Mouse (Mus musculus) cerebellum, adult 11-12 months (tissue): ENCODE data around the gene Ptpre.
"Not testable (repeated sequence)": the region's sequence is repeated elsewhere in the genome, so short reads cannot be mapped to it uniquely, and the experiment has no call there.

Source experiments
- DNase-seq: peaks from one replicate; pipeline ENCODE4 v3.0.0; 2022

Gene Ptpre

GRCm38 (mm10) chr7:135609028-135609427 lies 71.7 kb downstream of the Ptpre start:
- no peak for DNase-seq

DNA sequence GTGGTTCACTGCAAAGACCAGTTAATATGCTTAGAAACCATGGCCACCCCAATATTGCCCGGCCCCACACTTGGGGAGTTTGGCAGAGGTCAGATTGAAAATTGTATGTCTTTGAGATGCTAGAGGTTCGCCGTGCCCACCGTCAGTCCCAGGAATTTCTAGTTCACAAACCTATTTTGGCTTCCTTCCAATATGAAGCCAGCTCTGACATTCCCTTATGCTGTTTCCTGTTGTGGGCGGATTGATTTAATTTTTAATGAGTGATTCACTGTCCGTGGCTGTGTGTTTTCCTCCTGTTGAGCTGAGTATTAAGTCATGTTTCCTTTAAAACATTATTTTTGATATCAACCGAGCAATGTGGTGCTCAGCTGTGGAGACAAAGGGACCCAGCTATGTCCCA lies 72.4 kb downstream of the Ptpre start:
- no peak for DNase-seq

DNA sequence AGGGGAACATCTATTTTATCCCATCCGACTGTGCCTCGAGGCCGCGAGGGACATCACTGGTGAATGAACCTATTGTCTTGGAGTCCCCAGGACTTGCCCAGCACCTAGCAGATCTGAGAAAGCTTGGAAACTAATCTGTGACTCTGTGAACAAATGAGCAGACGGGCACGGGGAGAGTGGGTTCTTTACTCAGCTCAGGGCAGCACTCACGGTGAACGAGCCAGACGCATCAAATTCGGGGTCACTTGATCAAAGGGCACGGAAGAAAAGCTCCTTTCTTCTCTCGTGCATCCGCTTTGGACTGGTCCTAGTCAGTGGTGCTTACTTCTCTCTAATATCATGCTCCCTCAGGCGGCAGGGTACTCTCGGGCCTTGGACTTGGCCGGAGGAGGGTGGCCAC lies 75.0 kb downstream of the Ptpre start:
- DNase-seq: no peak

DNA sequence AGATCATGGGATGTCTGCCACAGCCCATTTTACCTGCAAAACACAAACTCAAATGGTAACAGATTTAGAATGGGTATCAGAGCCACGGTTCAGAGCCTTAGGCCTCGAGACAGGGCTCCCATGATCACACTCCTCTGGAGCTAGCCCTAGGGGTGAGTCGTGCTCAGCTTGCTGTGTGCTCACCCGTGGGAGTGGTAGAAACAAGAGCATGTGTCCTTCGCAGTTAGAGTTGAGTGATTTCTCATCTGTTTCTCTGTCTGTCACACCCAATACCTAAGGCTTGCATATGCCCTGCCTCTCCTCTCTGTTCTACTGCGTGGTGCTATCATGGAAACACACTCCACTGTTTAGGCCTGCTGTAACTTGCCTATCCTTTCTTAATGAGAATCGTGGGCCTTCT lies 75.5 kb downstream of the Ptpre start:
- no peak for DNase-seq

- no peak for DNase-seq
Measured at GRCm38 (mm10) chr7:135613380-135613779, 76.1 kb downstream of the Ptpre start.

- no peak for DNase-seq
Measured at GRCm38 (mm10) chr7:135614892-135615291, 77.6 kb downstream of the Ptpre start.

- not testable (repeated sequence) for DNase-seq
Measured at GRCm38 (mm10) chr7:135616479-135616878, 79.2 kb downstream of the Ptpre start.

DNA sequence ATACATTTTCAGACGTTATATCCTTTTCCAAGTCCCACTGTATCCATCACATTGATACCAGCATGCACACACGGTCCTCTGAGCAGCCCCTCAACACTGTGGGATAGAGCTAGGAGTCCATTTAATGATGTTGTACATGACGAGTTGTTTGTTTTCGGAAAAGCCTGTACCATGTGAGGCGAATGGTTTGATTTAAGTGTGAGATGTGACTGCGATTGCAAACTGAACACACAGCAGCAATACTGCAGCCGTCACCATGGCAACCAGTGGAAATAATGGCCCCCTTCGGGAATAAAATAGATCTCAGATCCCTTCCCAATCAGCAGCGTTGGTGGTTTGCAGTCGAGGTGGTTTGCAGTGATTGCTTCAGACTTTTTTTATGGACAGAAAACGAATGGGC lies 80.5 kb downstream of the Ptpre start:
- DNase-seq: no peak

- DNase-seq: no peak
Measured at GRCm38 (mm10) chr7:135621649-135622048, 84.4 kb downstream of the Ptpre start.

DNA sequence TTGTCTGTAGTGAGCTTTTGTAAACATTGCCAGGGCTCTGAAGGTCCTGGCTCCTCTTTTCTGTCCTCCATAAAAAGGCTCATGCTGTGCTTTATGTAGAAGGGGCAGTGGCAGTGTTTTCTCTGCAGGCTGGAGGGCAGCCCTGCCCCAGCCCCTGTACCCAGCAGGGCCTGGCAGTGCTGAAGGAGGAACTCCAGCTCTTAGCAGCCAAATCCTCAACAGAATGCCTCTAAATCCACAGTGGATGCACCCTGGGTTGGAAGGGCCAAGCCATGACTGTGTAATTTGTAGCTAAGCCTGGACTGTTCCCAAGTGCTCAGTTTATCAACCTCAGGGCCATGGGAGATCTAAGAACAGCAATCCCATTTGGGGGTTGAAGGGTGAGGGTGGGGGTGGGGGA lies 85.0 kb downstream of the Ptpre start:
- DNase-seq: peak; percentile 38

- no peak for DNase-seq
Measured at GRCm38 (mm10) chr7:135624854-135625253, 87.6 kb downstream of the Ptpre start.

DNA sequence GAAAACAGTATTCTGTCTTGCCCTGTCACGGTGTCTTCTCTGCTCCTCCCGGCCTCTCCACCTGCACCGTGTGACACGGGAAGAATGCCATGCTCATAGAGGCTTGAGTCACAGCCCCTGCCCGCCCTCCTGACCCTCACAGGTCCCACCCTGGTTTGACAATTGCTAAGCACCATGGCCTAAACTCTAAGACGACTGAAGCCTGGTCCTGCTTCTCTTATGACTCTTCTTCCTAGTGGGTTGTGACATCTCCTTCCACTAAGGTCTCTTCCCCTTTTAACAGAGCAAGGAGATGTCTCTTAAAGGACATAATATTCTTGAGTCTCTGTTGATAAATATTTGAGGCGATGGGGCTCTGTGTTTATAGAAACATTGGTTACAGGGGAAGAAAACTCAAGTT lies 91.1 kb downstream of the Ptpre start:
- DNase-seq: no peak

GRCm38 (mm10) chr7:135629019-135629418 lies 91.7 kb downstream of the Ptpre start:
- DNase-seq: no peak

DNA sequence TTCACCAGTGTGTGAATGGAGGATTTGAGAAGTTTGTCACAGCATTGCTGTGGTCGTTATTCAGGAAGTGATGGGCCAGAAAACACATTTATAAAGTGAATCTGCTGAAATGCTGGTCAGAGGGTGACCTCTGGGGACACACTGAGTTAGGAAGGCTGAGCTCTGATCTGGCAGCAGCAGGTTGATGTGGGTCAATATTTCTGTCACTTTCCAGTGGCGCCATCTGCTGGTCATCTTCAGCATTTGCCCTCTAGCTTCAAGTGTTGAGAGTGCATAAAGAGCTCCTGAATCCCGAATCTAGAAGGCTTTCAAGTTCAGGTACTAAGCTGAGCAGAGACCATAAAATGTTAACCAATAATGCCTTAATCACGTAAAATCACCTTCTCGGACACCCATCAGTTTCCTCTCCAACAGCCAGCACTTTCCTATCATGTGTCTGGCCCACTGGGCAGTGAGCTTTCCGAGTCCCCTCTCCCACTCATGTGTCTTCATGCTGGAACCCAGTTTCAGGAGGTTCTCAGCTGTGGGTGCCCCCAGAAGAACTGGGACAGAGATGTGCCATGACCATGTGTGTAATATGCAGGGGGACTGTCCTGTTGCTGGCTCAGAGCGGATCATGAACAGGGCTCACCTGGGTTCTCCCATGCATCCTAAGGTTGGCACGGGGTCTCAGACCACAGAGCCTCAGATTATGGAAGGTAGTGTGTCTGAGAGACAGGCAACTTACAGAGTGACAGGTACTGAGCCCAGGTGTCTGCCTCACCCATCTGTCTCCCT lies 94.7 kb downstream of the Ptpre start:
- DNase-seq: peak; percentile 77

DNA sequence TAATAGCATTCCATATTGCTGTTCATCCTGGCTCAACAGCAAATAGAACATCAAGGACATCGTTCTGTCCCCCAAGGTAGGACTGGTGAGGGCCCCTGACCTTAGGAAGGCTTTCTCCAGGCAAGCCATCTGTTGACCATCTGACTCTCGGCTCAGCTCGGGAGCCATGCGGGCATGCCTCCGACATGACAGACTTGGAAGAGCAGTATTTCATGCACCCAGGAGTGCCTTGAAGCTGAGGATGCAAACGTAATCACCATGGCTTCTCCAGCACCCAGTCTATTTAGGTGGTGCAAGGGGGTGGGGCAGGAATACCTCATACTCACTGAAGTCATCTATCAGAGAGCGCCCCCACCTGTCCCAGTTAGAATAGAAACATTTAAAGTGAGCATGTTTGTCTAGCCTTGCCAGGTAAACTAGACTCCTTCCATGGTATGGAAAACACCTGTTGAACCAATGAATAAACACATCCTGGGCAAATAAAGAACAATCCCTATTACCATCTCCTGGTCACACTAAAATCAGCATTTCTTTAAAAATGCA lies 95.5 kb downstream of the Ptpre start:
- peak; percentile 18 for DNase-seq

GRCm38 (mm10) chr7:135634851-135635624 lies 97.8 kb downstream of the Ptpre start:
- peak; percentile 66 for DNase-seq

GRCm38 (mm10) chr7:135637406-135637980 lies 100.2 kb downstream of the Ptpre start:
- DNase-seq: no peak

DNA sequence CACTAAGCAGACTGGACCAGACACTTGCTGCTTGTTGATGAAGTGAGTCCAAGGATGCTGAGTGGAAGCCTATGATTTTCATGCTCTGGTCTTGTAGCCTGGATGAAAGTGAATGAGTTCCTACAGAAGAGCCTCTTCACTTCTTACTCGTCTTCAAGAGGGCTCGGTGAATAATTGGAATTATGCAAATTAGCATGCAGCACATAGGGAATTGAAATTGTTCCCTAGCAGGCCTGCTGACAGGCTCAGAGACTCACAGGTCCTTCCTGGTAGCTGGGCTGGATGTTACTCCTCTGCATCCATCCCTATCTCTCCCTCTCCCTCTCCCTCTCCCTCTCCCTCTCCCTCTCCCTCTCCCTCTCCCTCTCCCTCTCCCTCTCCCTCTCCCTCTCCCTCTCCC lies 102.1 kb downstream of the Ptpre start:
- DNase-seq: no peak

DNA sequence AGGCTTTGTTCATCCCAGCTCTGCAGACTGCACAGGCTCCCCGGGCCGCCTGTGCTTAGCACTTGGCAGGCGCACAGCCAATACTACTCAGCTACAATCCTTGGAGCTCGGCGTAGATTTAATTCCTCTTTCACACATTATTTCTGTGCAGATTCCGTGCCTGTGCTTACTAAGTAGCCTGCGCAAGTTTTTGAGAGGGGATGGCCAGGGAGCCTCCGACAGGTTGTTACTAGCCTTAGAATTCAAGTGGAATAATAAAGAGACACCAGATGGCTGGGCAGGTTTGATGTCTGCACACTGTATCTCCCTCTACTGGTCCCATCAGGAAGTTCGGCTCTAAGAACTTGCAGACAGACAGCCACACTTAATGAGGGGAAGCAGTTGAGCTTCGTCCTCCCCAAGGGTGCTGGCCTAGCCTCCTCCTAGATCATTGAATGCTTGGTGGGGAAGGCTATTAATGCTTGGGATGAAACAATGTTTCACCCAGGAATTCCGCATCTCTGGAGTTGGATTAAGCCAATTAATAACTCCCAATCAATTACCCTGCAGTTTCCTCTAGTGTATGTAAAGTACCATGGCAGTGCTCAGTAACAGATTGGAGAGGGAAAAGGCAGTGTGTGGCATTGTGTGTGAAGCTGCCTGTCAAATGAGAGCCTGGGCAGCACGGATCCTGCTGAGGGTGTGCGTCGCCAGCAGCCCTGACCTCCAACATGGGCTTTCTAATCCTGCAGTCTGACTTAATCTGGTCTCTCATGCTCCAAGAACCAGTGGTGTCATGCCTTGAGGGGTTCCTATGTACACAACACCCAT lies 104.6 kb downstream of the Ptpre start:
- DNase-seq: peak; percentile 49

- no peak for DNase-seq
Measured at GRCm38 (mm10) chr7:135644452-135644851, 107.2 kb downstream of the Ptpre start.

GRCm38 (mm10) chr7:135646976-135647375 lies 109.7 kb downstream of the Ptpre start:
- no peak for DNase-seq

- no peak for DNase-seq
Measured at GRCm38 (mm10) chr7:135648821-135649220, 111.5 kb downstream of the Ptpre start.

- DNase-seq: no peak
Measured at GRCm38 (mm10) chr7:135649306-135649705, 112.0 kb downstream of the Ptpre start.
